Mouse (Mus musculus): ENCODE measurements around the gene Krtap4-7.

- TF ChIP-seq CTCF (conservative IDR thresholded peaks at IDR 0.05; ENCODE audit: insufficient read depth, insufficient read length, low read depth, low read length): no peak
- no peak for TF ChIP-seq POLR2A (IDR thresholded peaks at IDR 0.05; ENCODE audit: low read depth, low read length)
Measured at GRCm38 (mm10) chr11:99634653-99635134, 9.2 kb downstream of the Krtap4-7 start, which contains the start of gene Krtap4-2.
